ENCODE assay signal across 9 mouse cellular contexts in the genomic region with DNA sequence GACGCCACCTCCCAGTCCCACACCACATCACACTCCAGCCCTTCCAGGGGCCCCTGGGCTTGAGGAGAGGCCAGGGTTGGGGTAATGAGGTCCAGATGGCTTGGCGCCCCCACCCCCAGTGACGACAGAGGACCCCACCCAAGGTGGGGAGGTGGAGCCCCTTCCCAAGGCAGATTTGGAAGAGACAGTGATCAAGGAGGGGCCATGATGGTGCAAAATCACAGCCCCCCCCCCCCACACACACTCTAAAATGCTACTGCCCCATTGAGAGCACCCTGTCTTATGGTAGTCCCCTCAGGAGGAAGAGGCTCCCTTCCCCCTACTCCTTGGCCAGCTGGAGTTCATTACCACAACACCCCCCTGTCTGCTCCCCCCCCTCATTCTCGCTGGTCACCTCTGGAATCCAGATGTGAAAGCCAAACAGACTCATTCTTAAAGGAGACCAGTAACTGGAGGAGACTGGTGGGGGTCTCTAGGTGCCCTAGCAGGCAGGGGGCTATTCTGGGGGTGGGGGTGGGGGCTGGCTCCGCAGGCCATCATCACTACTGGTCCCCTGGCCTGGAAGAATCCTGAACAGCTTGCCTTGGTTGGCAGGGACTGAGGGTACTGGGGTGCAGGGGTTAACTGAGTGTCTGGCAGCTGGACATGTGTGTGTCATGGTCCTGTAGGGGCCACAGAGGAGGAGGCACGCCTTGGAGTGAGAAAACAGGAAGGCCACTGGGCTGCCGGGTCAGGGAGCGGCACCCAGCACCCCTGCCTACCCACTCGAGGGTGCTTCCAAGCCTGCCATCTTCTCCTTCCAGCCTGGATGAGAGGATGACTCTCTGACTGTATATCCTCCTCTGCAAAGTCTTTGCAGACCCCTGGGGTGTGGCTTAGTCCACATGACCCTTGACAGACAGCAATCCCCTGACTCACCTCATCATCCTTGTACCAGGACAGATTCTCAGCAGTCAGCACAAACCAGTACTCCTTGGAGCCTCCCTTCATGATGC. TPM values are rescaled to one million over a fixed set of nuclear protein-coding genes. Genes with fewer than 3 reads are reported as not detected.
DNase-seq lines count a peak whose midpoint lies in the region; ATAC-seq and TF ChIP-seq lines count a peak whose summit lies in the region.
"Had no signal": no experiment of that assay in that cellular context is flagged by ENCODE, and none has a peak within 500 bp of the region (broad histone marks: within the 10 kb centered on the region; RNA-seq: fewer than 3 reads in every experiment).

No protein-coding gene starts in this region.

- H3K4me3 ChIP-seq in lung, embryonic 14.5 days (ENCODE audit: low read depth, low read length): peak overlapping the region; percentile 16
- H3K4me3 ChIP-seq in lung, adult 2 months (replicated peaks; ENCODE audit: extremely low read depth, low read depth, low read length): no peak overlapping the region
- H3K4me3 ChIP-seq in embryonic facial prominence, embryonic 15.5 days (replicated peaks): peak overlapping the region; percentile 53; the same call in 1 of the 2 replicates
- H3K4me3 ChIP-seq in neural tube, embryonic 11.5 days (ENCODE audit: low read depth, low read length): no peak overlapping the region

- intact Hi-C loops in heart, postnatal 10 days (cut with DNase I): no loop called here

- DNase-seq in lung, embryonic 14.5 days: peak; percentile 85
- DNase-seq in lung, adult 2 months: no peak
- DNase-seq in heart, postnatal 10 days: peak; percentile 60 to 67
- DNase-seq in neural tube, embryonic 11.5 days (ENCODE audit: low spot score): peak; percentile 61
- no peak for DNase-seq in natural killer cell, adult 2 months (ENCODE audit: low spot score in 2 of 2)
- no peak for DNase-seq in cerebellum, postnatal 36 days
- DNase-seq in layer of hippocampus, adult 9-10 months (ENCODE audit: low spot score): no peak

- peak overlapping the region; percentile 96 for H3K27ac ChIP-seq in lung, embryonic 14.5 days (ENCODE audit: low read depth)
- peak overlapping the region; percentile 99 for H3K27ac ChIP-seq in embryonic facial prominence, embryonic 15.5 days (replicated peaks)
- H3K27ac ChIP-seq in neural tube, embryonic 11.5 days (ENCODE audit: low read depth, low read length): peak overlapping the region; percentile 53

- H3K9ac ChIP-seq in lung, embryonic 14.5 days: 0 out of 2 replicates have a peak overlapping the region, but pooled peaks have one; percentile 22
- no peak overlapping the region for H3K9ac ChIP-seq in embryonic facial prominence, embryonic 15.5 days
- no peak overlapping the region for H3K9ac ChIP-seq in neural tube, embryonic 11.5 days (ENCODE audit: low read length)

- H3K27me3 ChIP-seq in lung, embryonic 14.5 days (ENCODE audit: insufficient read depth, low read length): no peaks in the 10 kb centered on the region
- H3K27me3 ChIP-seq in embryonic facial prominence, embryonic 15.5 days: no peaks in the 10 kb centered on the region
- H3K27me3 ChIP-seq in neural tube, embryonic 11.5 days (ENCODE audit: control insufficient read depth, insufficient read depth, low read length): no peaks in the 10 kb centered on the region

- TF ChIP-seq POLR2A in lung, adult 2 months (IDR thresholded peaks at IDR 0.05; ENCODE audit: borderline replicate concordance, extremely low read depth, low read depth, low read length): no peak

- WGBS in lung, embryonic 14.5 days: 27% methylated on average over 9 of the region's 9 CpGs
- 33% methylated on average over 9 of the region's 9 CpGs for WGBS in lung, adult 2 months
- 17% methylated on average over 9 of the region's 9 CpGs for WGBS in embryonic facial prominence, embryonic 15.5 days
- WGBS in neural tube, embryonic 11.5 days: 46% methylated on average over 9 of the region's 9 CpGs

- H3K4me1 ChIP-seq in lung, embryonic 14.5 days (ENCODE audit: insufficient read depth): peaks cover 42% of the 10 kb centered on the region
- H3K4me1 ChIP-seq in lung, adult 2 months (ENCODE audit: control insufficient read depth, insufficient read depth, low read length): peaks cover 5% of the 10 kb centered on the region; the same call in 1 of the 2 replicates
- H3K4me1 ChIP-seq in embryonic facial prominence, embryonic 15.5 days: peaks cover 67% of the 10 kb centered on the region
- peaks cover 13% of the 10 kb centered on the region for H3K4me1 ChIP-seq in neural tube, embryonic 11.5 days (ENCODE audit: control insufficient read depth, insufficient read depth, low read length)

- H3K9me3 ChIP-seq in lung, embryonic 14.5 days (ENCODE audit: low read depth, low read length): no peaks in the 10 kb centered on the region
- H3K9me3 ChIP-seq in embryonic facial prominence, embryonic 15.5 days (replicated peaks): no peaks in the 10 kb centered on the region
- H3K9me3 ChIP-seq in neural tube, embryonic 11.5 days (ENCODE audit: control insufficient read depth, low read length): no peaks in the 10 kb centered on the region

- H3K36me3 ChIP-seq in lung, embryonic 14.5 days (ENCODE audit: insufficient read depth): no peaks in the 10 kb centered on the region
- H3K36me3 ChIP-seq in embryonic facial prominence, embryonic 15.5 days: peaks cover 11% of the 10 kb centered on the region
- H3K36me3 ChIP-seq in neural tube, embryonic 11.5 days (ENCODE audit: control insufficient read depth, insufficient read depth, low read length): no peaks in the 10 kb centered on the region

- TF ChIP-seq CTCF in lung, embryonic 14.5 days (IDR thresholded peaks at IDR 0.05; ENCODE audit: low read depth): no peak
- TF ChIP-seq CTCF in lung, adult 2 months (IDR thresholded peaks at IDR 0.05; ENCODE audit: insufficient read depth, low read length): no peak

- ATAC-seq in lung, embryonic 14.5 days (ENCODE audit: insufficient read depth): peak; percentile 55
- peak; percentile 51 for ATAC-seq in embryonic facial prominence, embryonic 15.5 days (ENCODE audit: insufficient number of reproducible peaks, low FRiP score, low TSS enrichment, low read depth)
- ATAC-seq in neural tube, embryonic 11.5 days (ENCODE audit: insufficient read depth, low FRiP score, low TSS enrichment): no peak

- H3K4me2 ChIP-seq in lung, embryonic 14.5 days: peak overlapping the region; percentile 82
- peak overlapping the region; percentile 61 for H3K4me2 ChIP-seq in embryonic facial prominence, embryonic 15.5 days (replicated peaks)
- H3K4me2 ChIP-seq in neural tube, embryonic 11.5 days (ENCODE audit: low read depth): peak overlapping the region; percentile 9; the same call in 1 of the 2 replicates

RNA-seq across cellular contexts. Expression of a gene that starts 32.0 kb away (rescaled TPM):
- 205 and 220 TPM in 2 replicates for polyA plus RNA-seq in lung, embryonic 14.5 days (2014; fragmentation: Nextera tagmentation; extraction: Ambion mirVana)
- polyA plus RNA-seq in lung, adult 2 months (2012; rRNA removed): 110 and 135 TPM in 2 replicates
- 450 and 462 TPM in 2 replicates for polyA plus RNA-seq in embryonic facial prominence, embryonic 15.5 days (2015; fragmentation: Nextera tagmentation; extraction: Ambion mirVana)
- 100 to 1,000 TPM; 163 to 182 TPM for total RNA-seq in heart, postnatal 10 days (2021)
- polyA plus RNA-seq in neural tube, embryonic 11.5 days (2014; fragmentation: Nextera tagmentation; extraction: Ambion mirVana): 330 and 385 TPM in 2 replicates

RNA-seq across cellular contexts. Expression of a gene that starts 32.2 kb away (rescaled TPM):
- polyA plus RNA-seq in lung, embryonic 14.5 days (2014; fragmentation: Nextera tagmentation; extraction: Ambion mirVana): 46.1 and 51.9 TPM in 2 replicates
- 237 and 245 TPM in 2 replicates for polyA plus RNA-seq in lung, adult 2 months (2012; rRNA removed)
- polyA plus RNA-seq in embryonic facial prominence, embryonic 15.5 days (2015; fragmentation: Nextera tagmentation; extraction: Ambion mirVana): 54.6 and 57.3 TPM in 2 replicates
- 10 to 100 TPM; 37.4 to 39.3 TPM for total RNA-seq in heart, postnatal 10 days (2021)
- polyA plus RNA-seq in neural tube, embryonic 11.5 days (2014; fragmentation: Nextera tagmentation; extraction: Ambion mirVana): 57.0 TPM in 2 replicates

RNA-seq across cellular contexts. Expression of a gene that starts 32.7 kb away (rescaled TPM):
- 24.0 and 25.2 TPM in 2 replicates for polyA plus RNA-seq in lung, embryonic 14.5 days (2014; fragmentation: Nextera tagmentation; extraction: Ambion mirVana)
- 34.8 and 45.0 TPM in 2 replicates for polyA plus RNA-seq in lung, adult 2 months (2012; rRNA removed)
- 31.6 and 33.9 TPM in 2 replicates for polyA plus RNA-seq in embryonic facial prominence, embryonic 15.5 days (2015; fragmentation: Nextera tagmentation; extraction: Ambion mirVana)
- 10 to 100 TPM; 73.7 to 74.8 TPM for total RNA-seq in heart, postnatal 10 days (2021)
- polyA plus RNA-seq in neural tube, embryonic 11.5 days (2014; fragmentation: Nextera tagmentation; extraction: Ambion mirVana): 22.1 and 23.8 TPM in 2 replicates

RNA-seq across cellular contexts. Expression of a gene that starts 33.3 kb away (rescaled TPM):
- polyA plus RNA-seq in lung, embryonic 14.5 days (2014; fragmentation: Nextera tagmentation; extraction: Ambion mirVana): 14.9 and 17.5 TPM in 2 replicates
- 44.0 and 60.3 TPM in 2 replicates for polyA plus RNA-seq in lung, adult 2 months (2012; rRNA removed)
- 30.7 and 31.5 TPM in 2 replicates for polyA plus RNA-seq in embryonic facial prominence, embryonic 15.5 days (2015; fragmentation: Nextera tagmentation; extraction: Ambion mirVana)
- 10 to 100 TPM; 10.0 to 12.5 TPM for total RNA-seq in heart, postnatal 10 days (2021)
- polyA plus RNA-seq in neural tube, embryonic 11.5 days (2014; fragmentation: Nextera tagmentation; extraction: Ambion mirVana): 23.7 and 29.5 TPM in 2 replicates
- total RNA-seq: hematopoietic stem cell, adult 5-6 weeks had no signal

RNA-seq across cellular contexts. Expression of a gene that starts 59.9 kb away (rescaled TPM):
- polyA plus RNA-seq in lung, embryonic 14.5 days (2014; fragmentation: Nextera tagmentation; extraction: Ambion mirVana): 58.6 and 63.6 TPM in 2 replicates
- polyA plus RNA-seq in lung, adult 2 months (2012; rRNA removed): 62.8 and 65.4 TPM in 2 replicates
- polyA plus RNA-seq in embryonic facial prominence, embryonic 15.5 days (2015; fragmentation: Nextera tagmentation; extraction: Ambion mirVana): 66.9 and 67.1 TPM in 2 replicates
- 10 to 100 TPM; 30.9 to 34.9 TPM for total RNA-seq in heart, postnatal 10 days (2021)
- polyA plus RNA-seq in neural tube, embryonic 11.5 days (2014; fragmentation: Nextera tagmentation; extraction: Ambion mirVana): 66.1 and 68.9 TPM in 2 replicates

Comparison
In these comparisons a context has a peak if more than half of its experiments do, and no peak if none do; other contexts are left out.
1. DNase-seq: peak in lung, embryonic 14.5 days (single experiment), heart, postnatal 10 days (2 of 2) and neural tube, embryonic 11.5 days (single experiment); none in lung, adult 2 months (single experiment), natural killer cell, adult 2 months (0 of 2), cerebellum, postnatal 36 days (0 of 2) and layer of hippocampus, adult 9-10 months (single experiment).
2. H3K4me3 ChIP-seq: peak in lung, embryonic 14.5 days (single experiment) and embryonic facial prominence, embryonic 15.5 days (single experiment); none in lung, adult 2 months (single experiment) and neural tube, embryonic 11.5 days (single experiment).
3. H3K4me2 ChIP-seq: peak in every context shown above with its lines; median percentile 82 in lung, embryonic 14.5 days; 61 in embryonic facial prominence, embryonic 15.5 days; 9 in neural tube, embryonic 11.5 days.
4. Peak in every context shown above with its lines, with median percentiles within 50 percentile points of each other: H3K27ac ChIP-seq.